Comparison of ENCODE assay signal across 10 mouse cellular contexts in the genomic region with DNA sequence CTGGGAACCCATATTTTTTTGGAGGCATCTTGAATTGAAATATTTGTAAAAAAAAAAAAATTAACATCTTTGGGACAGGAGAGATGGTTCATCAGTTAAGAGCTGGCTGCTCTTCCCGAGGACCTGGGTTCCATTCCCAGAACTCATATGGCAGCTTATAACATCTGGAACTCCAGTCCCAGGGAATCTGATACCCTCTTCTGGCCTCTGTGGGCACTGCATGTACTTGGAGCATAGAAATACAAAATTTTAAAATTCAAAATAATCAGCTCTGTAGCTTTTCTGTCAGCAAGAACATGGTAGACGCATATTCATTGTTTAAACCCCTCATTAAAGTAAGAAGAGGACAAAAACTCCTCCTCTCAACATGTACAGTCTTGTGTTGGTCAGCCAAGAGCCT.
"Had no signal": no experiment of that assay in that cellular context is flagged by ENCODE, and none has a peak within 500 bp of the region (broad histone marks: within the 10 kb centered on the region; RNA-seq: fewer than 3 reads in every experiment).

No protein-coding gene starts in this region.

- H3K9ac ChIP-seq: limb, embryonic 12.5 days; liver, embryonic 14.5 days; midbrain, embryonic 12.5 days; stomach, embryonic 15.5 days had no signal

- H3K4me3 ChIP-seq: limb, embryonic 12.5 days; midbrain, embryonic 12.5 days; stomach, embryonic 15.5 days had no signal

- H3K27me3 ChIP-seq: limb, embryonic 12.5 days; midbrain, embryonic 12.5 days; stomach, embryonic 15.5 days had no signal

- H3K4me2 ChIP-seq: limb, embryonic 12.5 days; midbrain, embryonic 12.5 days; stomach, embryonic 15.5 days had no signal

- H3K27ac ChIP-seq: limb, embryonic 12.5 days; liver, embryonic 14.5 days; midbrain, embryonic 12.5 days; stomach, embryonic 15.5 days had no signal

- H3K36me3 ChIP-seq: limb, embryonic 12.5 days; midbrain, embryonic 12.5 days; stomach, embryonic 15.5 days had no signal

- H3K4me1 ChIP-seq: limb, embryonic 12.5 days; midbrain, embryonic 12.5 days; stomach, embryonic 15.5 days had no signal

- DNase-seq: kidney, adult 8-10 months; kidney, postnatal 4 days; liver; lung, adult 2 months; right cerebral cortex, postnatal 14 days; thymus, postnatal 36 days had no signal

- H3K9me3 ChIP-seq: limb, embryonic 12.5 days; midbrain, embryonic 12.5 days; stomach, embryonic 15.5 days had no signal
